Mouse (Mus musculus) T-helper 17 cell (primary cell): ENCODE measurements around the gene Naglu.
"Not testable (repeated sequence)": the region's sequence is repeated elsewhere in the genome, so short reads cannot be mapped to it uniquely, and the experiment has no call there.

Source experiments
- in situ Hi-C, 2 experiments: fragments of 300-600 bp; cut with MboI, MseI; formaldehyde crosslinking; loops; 1 replicate in 1 of 2; 2 replicates in 1 of 2; pipeline ENCODE4 v1.15.1; 2025; ENCODE audit warnings: high pct_unique_total_duplicates in 2 of 2

Gene Naglu

DNA sequence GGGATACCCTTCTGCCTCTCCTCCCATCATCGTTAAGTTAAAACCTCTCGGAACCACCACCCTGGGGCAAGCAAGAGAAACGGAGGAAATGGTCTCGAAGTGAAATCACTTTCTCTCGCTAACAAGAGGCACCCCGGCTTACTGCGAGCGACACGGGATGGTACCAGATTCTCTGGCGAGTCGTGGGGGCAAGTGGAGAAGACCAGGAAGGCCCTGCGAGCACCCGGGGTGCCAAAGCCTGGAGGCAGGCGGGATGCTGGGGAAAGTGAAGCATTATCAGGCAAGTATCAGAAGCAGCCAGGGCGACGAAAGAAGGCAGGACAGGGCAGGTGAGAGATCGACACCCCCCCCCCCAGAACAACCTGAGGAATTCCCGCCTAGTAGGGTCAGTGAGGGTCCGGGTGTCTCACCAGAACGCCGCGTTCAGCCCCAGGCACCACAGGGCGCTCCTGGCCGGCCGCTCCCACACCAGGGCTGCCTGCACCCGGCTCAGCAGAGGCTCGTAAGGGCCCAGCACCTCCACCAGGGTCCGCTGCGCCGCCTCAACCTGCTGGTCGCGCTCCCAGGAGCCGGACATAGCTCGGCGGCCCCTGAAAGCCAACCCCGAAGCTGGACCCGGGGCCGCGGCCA lies 49.4 kb downstream of the Naglu start:
- in situ Hi-C loops: no loop called here

DNA sequence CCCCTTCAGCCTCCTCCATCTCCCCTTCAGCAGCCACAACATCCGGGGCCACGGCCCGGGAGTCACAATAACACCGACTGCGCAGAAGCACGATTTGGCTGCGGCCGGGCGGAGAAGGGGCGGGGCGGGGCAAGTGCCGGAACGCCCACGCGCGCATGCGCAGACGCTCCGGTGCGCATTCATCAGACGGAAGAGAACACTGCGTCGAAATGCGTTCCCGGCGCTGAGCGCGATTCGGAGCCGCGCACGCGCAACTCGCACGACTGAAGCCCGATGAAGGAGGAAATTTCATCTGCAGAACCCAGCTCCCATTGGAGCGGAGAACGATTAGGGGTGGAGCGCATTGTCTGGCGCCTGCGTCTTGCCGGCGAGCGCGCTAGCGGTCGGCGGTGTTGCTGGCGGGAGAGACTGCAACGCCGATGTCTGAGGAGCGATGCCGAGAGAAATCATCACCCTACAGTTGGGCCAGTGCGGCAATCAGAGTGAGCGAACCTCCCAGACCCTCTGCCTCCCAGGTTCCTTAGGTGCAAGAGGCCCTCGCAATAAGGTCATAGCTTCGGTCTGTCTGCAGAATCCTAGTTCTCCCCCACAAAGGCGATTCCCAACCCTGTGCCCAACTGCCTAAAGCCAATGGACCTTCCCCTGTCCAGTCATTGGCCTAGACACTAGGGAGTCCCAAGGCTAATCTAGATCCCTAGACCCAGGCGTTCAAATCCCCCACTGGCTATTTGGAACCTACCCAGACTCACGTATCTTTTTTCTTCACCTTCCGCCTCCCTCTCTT lies 50.1 kb downstream of the Naglu start, which contains the start of the genes Retreg3 and Tubg1:
Retreg3 (minus strand) TSS at position 133 of the 784 bp plus-strand sequence.
Tubg1 (plus strand) TSS at position 178 of the 784 bp plus-strand sequence.
- in situ Hi-C loops: loop anchor here (5.0 kb wide), 1 partner anchor 42 kb away; no protein-coding TSS in a partner anchor

DNA sequence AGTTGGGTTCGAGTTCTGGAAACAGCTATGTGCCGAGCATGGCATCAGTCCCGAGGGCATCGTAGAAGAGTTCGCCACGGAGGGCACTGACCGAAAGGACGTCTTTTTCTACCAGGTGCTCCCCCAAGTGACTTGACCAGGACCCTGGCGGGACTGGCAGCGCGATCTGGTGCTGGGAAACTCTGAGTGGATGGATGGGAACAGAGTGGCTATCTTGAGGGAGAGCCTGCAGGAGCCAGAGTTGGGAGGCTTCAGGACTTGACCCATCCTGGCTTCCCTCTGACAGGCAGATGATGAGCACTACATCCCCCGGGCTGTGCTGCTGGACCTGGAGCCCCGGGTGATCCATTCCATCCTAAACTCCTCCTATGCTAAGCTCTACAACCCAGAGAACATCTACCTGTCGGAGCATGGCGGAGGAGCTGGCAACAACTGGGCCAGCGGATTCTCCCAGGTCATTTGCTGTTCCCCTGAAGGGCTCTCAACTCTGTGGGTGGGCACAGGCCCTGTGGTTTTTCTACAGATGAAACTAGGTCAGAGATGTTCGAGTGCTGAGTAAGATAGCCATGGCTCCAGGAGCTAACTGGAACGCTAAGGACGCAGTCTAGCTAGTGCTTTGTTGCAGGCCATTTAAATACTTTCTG lies 50.9 kb downstream of the Naglu start:
- in situ Hi-C loops: loop anchor here (5.0 kb wide), 1 partner anchor 42 kb away; no protein-coding TSS in a partner anchor

DNA sequence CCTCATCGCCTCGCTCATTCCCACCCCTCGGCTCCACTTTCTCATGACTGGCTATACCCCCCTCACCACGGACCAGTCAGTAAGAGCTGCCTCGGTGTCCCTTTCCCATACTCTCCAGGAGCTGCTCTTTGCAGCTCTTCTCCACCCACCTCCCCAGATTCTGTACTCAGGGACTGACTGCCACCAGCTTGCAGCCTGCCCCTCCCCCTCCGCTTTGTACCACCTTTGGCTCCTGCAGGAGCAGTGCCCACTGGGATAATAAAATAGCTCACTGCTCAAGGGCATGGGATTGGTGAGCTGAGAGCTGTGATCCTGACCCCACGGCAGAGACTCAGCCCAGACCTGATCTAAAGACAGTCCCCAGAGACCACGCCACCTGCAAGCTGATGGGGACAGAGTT lies 54.7 kb downstream of the Naglu start:
- in situ Hi-C loops: loop anchor here (5.0 kb wide), 1 partner anchor 38 kb away; no protein-coding TSS in a partner anchor

DNA sequence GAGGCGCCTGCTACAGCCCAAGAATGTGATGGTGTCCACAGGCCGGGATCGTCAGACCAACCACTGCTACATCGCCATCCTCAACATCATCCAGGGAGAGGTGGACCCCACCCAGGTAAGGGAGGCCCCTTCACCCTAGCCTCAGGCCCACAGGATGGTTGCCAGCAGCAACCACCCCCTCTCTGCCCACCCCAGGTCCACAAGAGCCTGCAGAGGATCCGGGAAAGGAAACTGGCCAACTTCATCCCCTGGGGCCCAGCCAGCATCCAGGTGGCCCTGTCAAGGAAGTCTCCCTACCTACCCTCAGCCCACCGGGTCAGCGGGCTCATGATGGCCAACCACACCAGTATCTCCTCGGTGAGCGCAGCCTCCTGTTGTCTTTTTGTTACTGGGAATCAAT lies 55.2 kb downstream of the Naglu start:
- in situ Hi-C loops: not testable (repeated sequence)

DNA sequence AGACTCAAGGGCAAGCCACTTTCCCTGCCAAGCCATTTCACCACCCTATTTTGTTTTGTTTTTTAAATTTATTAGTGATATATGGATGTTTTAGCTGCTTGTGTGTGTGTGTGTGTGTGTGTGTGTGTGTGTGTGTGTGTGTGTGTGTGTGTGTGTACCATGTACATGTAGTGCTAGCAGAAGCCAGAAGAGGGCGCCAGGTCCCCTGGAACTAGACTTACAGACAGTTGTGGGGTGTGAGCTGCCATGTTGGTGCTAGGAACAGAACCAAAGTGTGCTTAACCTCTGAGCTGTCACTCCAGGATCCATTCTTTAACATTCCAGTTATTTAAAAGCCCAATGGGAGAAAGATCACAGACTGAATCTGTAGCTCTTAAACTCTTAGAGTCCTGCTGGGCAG lies 57.3 kb downstream of the Naglu start:
- in situ Hi-C loops: no loop called here
